In genomic region chr13:57638820-57639219, GRCm38 (mm10) we compare ENCODE assay signal across 16 mouse cellular contexts.
DNase-seq lines count a peak whose midpoint lies in the region.
"Had no signal": no experiment of that assay in that cellular context is flagged by ENCODE, and none has a peak within 500 bp of the region (broad histone marks: within the 10 kb centered on the region; RNA-seq: fewer than 3 reads in every experiment).

No protein-coding gene starts in this region.

- DNase-seq in heart, adult 11 months = peak; percentile 42
- DNase-seq in heart, adult 18-20 months = no peak
- peak; percentile 33 to 90 for DNase-seq in left cerebral cortex, postnatal 25 days (ENCODE audit: low spot score in 2 of 2)
- DNase-seq in left cerebral cortex, postnatal 4 days = no peak
- DNase-seq in brain, embryonic 18.5 days (ENCODE audit: low read depth, low spot score) = peak; percentile 65
- peak; percentile 20 to 66 for DNase-seq in frontal cortex, postnatal 36 days (ENCODE audit: low spot score in 2 of 2)
- DNase-seq in cerebellum, postnatal 36 days = no peak
- DNase-seq: cerebellum, adult 9-11 months; gastrocnemius, postnatal 10 days; heart, adult 2 months; heart, postnatal 36 days; kidney, postnatal 4 days; liver; lung, postnatal 10 days; midbrain, embryonic 14.5 days; right cerebral cortex, postnatal 14 days had no signal

- intact Hi-C loops in left cerebral cortex, postnatal 25 days (cut with DNase I) = loop anchor here (1.0 to 5.0 kb wide), 3 partner anchors 20 to 268 kb away; partner anchors contain the start of gene Spock1
- intact Hi-C loops in left cerebral cortex, postnatal 4 days (cut with DNase I) = loop anchor here (10.0 kb wide), 1 partner anchor 124 kb away; no protein-coding TSS in a partner anchor

Comparison
In these comparisons a context has a peak if more than half of its experiments do, and no peak if none do; other contexts are left out.
1. DNase-seq: peak in heart, adult 11 months (single experiment), left cerebral cortex, postnatal 25 days (2 of 2), brain, embryonic 18.5 days (single experiment) and frontal cortex, postnatal 36 days (2 of 2); none in heart, adult 18-20 months (0 of 2), left cerebral cortex, postnatal 4 days (single experiment) and cerebellum, postnatal 36 days (0 of 2).